Mouse (Mus musculus): Measurements from ENCODE around the gene Pepd. TPM values are rescaled to one million over a fixed set of nuclear protein-coding genes. Genes with fewer than 3 reads are reported as not detected.

Gene Pepd
- polyA plus RNA-seq, 1 experiment from 2014 or later = 73.9 TPM

DNA sequence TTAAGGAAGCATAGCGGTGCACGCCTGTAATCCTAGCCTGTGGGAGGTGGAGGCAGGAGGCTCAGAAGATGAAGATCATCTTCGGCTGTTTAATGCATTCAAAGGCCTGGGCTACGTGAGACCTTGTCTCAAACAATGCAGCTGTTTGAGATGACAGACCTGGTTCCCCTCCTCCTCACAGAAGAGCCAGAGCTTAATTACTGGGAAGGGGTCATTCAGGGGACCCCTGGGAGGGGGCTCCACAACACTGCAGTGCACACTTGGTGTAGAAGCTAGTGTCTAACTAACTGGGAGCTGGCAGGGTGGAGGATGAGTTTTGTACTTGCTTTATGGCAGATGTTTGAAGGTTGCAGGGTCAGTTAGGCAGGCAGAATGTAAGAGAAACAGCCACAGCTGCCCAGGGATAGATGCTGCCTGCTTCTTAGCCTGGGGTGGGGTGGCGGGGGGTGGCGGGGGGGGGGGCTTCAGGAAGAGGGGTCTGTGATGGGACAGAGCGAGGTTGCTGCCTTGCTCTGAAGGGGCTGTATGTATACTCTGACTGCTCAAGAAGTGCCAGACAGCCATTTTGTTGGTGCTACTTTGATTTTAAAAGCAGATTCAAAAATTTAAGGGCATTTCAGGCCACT, 26.6 kb downstream of the Pepd start:
- Histone ChIP-seq H3K27me3 (ENCODE audit: low read depth, poor library complexity, severe bottlenecking) (no peaks in the 10 kb centered on the region), H3K36me3 (peaks cover 46% of the 10 kb centered on the region), H3K4me3 (peak overlapping the region; percentile 16), H3K27ac (replicated peaks) (peak overlapping the region; percentile 89), H3K4me1 (peaks cover 38% of the 10 kb centered on the region), H3K9me3 (replicated peaks) (peaks cover 11% of the 10 kb centered on the region)
- WGBS = 26% methylated on average over 7 of the region's 7 CpGs
- no peak for DNase-seq (ENCODE audit: low spot score)

DNA sequence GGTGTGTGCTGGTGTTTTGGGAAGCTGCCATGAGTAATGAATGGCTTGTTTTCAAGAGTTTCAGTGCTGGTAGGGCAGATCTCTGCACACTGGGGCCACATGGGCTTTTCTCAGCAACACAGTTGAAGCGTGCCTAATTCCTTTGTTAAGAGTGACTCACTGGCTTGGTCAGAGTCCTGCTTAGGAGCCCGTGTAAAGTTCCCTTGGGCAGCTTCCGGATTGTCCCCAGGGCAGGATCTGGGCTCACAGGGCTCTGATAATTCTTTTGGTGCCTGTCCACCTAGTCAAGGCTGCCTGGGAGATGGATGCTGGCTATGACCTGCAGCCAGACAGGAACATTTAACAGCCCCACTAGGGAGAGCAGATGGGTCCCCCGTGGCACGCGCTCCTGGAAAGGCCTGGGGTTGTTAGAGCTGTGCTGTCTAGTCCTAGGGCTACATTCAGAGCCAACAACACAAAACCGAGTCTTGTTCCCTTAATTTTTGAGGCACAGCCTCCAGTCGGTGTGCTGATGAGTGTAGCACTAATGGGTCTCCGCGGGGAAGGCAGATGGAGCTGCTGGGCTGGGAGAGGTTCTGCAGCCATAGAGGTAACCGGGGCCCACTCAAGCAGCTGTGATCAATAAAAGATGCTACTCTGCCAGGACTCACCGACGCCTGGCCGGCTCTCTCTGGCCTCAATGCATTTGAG, 27.2 kb downstream of the Pepd start:
- Histone ChIP-seq H3K36me3 (peaks cover 47% of the 10 kb centered on the region), H3K27me3 (ENCODE audit: low read depth, poor library complexity, severe bottlenecking) (no peaks in the 10 kb centered on the region), H3K4me3 (peak overlapping the region; percentile 16), H3K9me3 (replicated peaks) (peaks cover 11% of the 10 kb centered on the region), H3K27ac (replicated peaks) (peak overlapping the region; percentile 89), H3K4me1 (peaks cover 38% of the 10 kb centered on the region)
- DNase-seq (ENCODE audit: low spot score) = peak; percentile 69
- WGBS = 30% methylated on average over 14 of the region's 14 CpGs

- H3K4me3 ChIP-seq = no peak overlapping the region
- 17% methylated on average over 7 of the region's 7 CpGs for WGBS
- H3K9me3 ChIP-seq (replicated peaks) = peaks cover 11% of the 10 kb centered on the region
- DNase-seq (ENCODE audit: low spot score) = peak; percentile 51
- H3K27ac ChIP-seq (replicated peaks) = peak overlapping the region; percentile 89
- H3K4me1 ChIP-seq = peaks cover 38% of the 10 kb centered on the region
- no peaks in the 10 kb centered on the region for H3K27me3 ChIP-seq (ENCODE audit: low read depth, poor library complexity, severe bottlenecking)
- H3K36me3 ChIP-seq = peaks cover 46% of the 10 kb centered on the region
These were observed 27.8 kb downstream of the Pepd start for GRCm38 (mm10) chr7:34939952-34940312.

- peaks cover 52% of the 10 kb centered on the region for H3K4me1 ChIP-seq
- WGBS = 77% methylated on average over 4 of the region's 4 CpGs
- H3K36me3 ChIP-seq = peaks cover 22% of the 10 kb centered on the region; the same call in 1 of the 2 replicates
These were observed 31.5 kb downstream of the Pepd start for GRCm38 (mm10) chr7:34943581-34944123.

GRCm38 (mm10) chr7:34946269-34946925, 34.2 kb downstream of the Pepd start:
- H3K27me3 ChIP-seq (ENCODE audit: low read depth, poor library complexity, severe bottlenecking) = no peaks in the 10 kb centered on the region
- peaks cover 22% of the 10 kb centered on the region; the same call in 1 of the 2 replicates for H3K36me3 ChIP-seq
- 56% methylated on average over 7 of the region's 7 CpGs for WGBS
- no peaks in the 10 kb centered on the region for H3K9me3 ChIP-seq (replicated peaks)
- H3K4me1 ChIP-seq = peaks cover 27% of the 10 kb centered on the region
- no peak overlapping the region for H3K4me3 ChIP-seq
- DNase-seq (ENCODE audit: low spot score) = peak; percentile 42
- H3K27ac ChIP-seq (replicated peaks) = peak overlapping the region; percentile 80

More at GRCm38 (mm10) chr7:34943581-34944123, 31.5 kb downstream of the Pepd start:
- Histone ChIP-seq H3K9me3 (replicated peaks) (no peaks in the 10 kb centered on the region), H3K4me3 (no peak overlapping the region), H3K27me3 (ENCODE audit: low read depth, poor library complexity, severe bottlenecking) (no peaks in the 10 kb centered on the region), H3K27ac (replicated peaks) (no peak overlapping the region)
- DNase-seq (ENCODE audit: low spot score) = no peak

DNA sequence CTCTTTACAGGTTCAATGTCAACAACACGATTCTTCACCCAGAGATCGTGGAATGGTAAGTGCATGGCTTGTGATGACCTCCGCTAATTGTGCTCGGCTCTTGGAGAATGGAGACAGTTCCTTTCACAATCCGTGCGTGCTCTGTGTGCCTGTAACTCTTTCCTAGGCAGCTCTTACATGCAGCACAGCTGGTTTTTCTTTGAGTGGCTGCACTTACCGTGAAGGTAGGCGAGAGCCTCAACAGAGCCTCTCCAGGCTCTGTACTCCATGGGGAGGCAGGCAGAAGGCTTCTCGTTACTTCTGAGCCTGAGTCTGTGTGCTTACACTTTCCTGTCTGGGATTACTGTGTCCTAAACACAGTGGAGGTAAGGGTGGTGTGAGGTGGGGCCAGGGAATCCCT, 42.4 kb downstream of the Pepd start:
- DNase-seq (ENCODE audit: low spot score) = no peak
- H3K4me1 ChIP-seq = peaks cover 3% of the 10 kb centered on the region; the same call in 1 of the 2 replicates
- 88% methylated on average over 9 of the region's 9 CpGs for WGBS
- no peaks in the 10 kb centered on the region for H3K27me3 ChIP-seq (ENCODE audit: low read depth, poor library complexity, severe bottlenecking)
- 0 out of 2 replicates have a peak overlapping the region, but pooled peaks have one; percentile 17 for H3K27ac ChIP-seq (replicated peaks)
- H3K4me3 ChIP-seq = no peak overlapping the region
- no peaks in the 10 kb centered on the region for H3K36me3 ChIP-seq
- H3K9me3 ChIP-seq (replicated peaks) = no peaks in the 10 kb centered on the region

- 91% methylated on average over 3 of the region's 3 CpGs for WGBS
- DNase-seq (ENCODE audit: low spot score) = no peak
- H3K27ac ChIP-seq (replicated peaks) = no peak overlapping the region
- H3K4me1 ChIP-seq = peaks cover 3% of the 10 kb centered on the region; the same call in 1 of the 2 replicates
- H3K4me3 ChIP-seq = no peak overlapping the region
- no peaks in the 10 kb centered on the region for H3K9me3 ChIP-seq (replicated peaks)
- H3K36me3 ChIP-seq = no peaks in the 10 kb centered on the region
- H3K27me3 ChIP-seq (ENCODE audit: low read depth, poor library complexity, severe bottlenecking) = no peaks in the 10 kb centered on the region
These were observed 43.1 kb downstream of the Pepd start for GRCm38 (mm10) chr7:34955295-34955694.

GRCm38 (mm10) chr7:34957138-34957537, 45.0 kb downstream of the Pepd start:
- Histone ChIP-seq H3K27ac (replicated peaks) (no peak overlapping the region), H3K4me1 (peaks cover 3% of the 10 kb centered on the region; the same call in 1 of the 2 replicates), H3K36me3 (no peaks in the 10 kb centered on the region), H3K27me3 (ENCODE audit: low read depth, poor library complexity, severe bottlenecking) (no peaks in the 10 kb centered on the region), H3K9me3 (replicated peaks) (no peaks in the 10 kb centered on the region), H3K4me3 (no peak overlapping the region)
- 89% methylated on average over 8 of the region's 8 CpGs for WGBS
- DNase-seq (ENCODE audit: low spot score) = no peak

DNA sequence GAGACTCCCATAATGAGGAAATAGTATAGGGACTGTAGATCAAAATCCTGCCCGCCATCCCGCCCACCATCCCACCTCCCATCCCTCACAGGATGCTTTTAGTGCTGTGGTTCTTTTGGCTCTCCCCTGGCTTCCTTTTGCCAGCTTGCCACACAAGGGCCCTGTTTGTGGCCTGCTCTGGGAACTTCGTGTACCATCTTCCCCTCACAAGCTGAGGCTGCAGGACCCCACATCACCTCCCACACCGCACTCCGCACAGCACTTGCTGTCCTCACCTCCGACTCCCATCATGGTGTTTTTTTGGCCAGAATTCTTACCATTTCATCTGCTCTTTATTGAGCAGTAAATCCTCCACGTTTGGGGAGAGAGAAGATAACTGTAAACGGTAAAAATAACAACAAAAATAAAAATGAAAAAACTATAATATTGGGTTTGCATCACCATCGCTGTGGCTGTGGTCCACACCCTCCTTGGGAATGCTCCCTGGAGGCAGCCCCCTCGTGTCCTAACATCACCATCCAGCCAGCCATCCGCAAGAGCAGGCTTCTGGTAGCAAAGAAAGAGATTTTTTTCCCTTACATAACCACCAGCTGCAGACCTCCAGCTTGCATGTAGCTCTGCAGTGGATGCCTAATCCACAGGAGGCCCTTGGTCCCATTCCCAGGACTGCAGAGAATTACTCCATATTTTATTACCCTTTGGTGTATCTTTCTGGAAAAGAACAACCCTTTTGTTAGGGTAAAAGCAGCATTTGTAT, 51.9 kb downstream of the Pepd start:
- Histone ChIP-seq H3K9me3 (replicated peaks) (no peaks in the 10 kb centered on the region), H3K4me3 (no peak overlapping the region), H3K36me3 (no peaks in the 10 kb centered on the region), H3K4me1 (peaks cover under 1% of the 10 kb centered on the region; the same call in 1 of the 2 replicates), H3K27me3 (ENCODE audit: low read depth, poor library complexity, severe bottlenecking) (no peaks in the 10 kb centered on the region), H3K27ac (replicated peaks) (no peak overlapping the region)
- WGBS = 90% methylated on average over 11 of the region's 11 CpGs
- DNase-seq (ENCODE audit: low spot score) = no peak

DNA sequence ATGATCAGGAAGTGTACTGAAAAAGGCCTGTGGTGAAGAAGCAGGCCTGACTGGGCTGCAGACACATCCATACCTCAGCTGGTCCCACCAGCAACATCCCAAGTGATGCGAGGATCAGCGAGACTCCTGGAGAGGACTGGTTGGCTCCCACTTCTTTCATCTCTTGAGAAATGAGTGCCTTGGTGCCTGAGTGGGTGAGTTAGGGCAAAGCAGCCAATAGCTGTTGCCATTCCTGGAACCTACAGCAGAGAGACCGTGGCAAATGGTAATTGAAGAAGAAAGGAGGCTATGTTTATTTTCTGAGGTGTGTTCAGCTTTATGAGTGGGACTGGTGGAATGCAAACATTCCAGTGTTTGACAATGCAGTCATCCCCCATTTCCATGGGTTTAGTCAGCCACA, 55.2 kb downstream of the Pepd start:
- Histone ChIP-seq H3K36me3 (peaks cover 21% of the 10 kb centered on the region), H3K4me3 (no peak overlapping the region), H3K9me3 (replicated peaks) (no peaks in the 10 kb centered on the region), H3K27me3 (ENCODE audit: low read depth, poor library complexity, severe bottlenecking) (no peaks in the 10 kb centered on the region), H3K4me1 (no peaks in the 10 kb centered on the region), H3K27ac (replicated peaks) (no peak overlapping the region)
- WGBS = 83% methylated on average over 3 of the region's 3 CpGs
- no peak for DNase-seq (ENCODE audit: low spot score)

GRCm38 (mm10) chr7:34968749-34969433, 56.7 kb downstream of the Pepd start:
- no peaks in the 10 kb centered on the region for H3K27me3 ChIP-seq (ENCODE audit: low read depth, poor library complexity, severe bottlenecking)
- H3K9me3 ChIP-seq (replicated peaks) = no peaks in the 10 kb centered on the region
- 87% methylated on average over 3 of the region's 3 CpGs for WGBS
- no peak for DNase-seq (ENCODE audit: low spot score)
- H3K4me3 ChIP-seq = no peak overlapping the region
- H3K36me3 ChIP-seq = peaks cover 21% of the 10 kb centered on the region
- 0 out of 2 replicates have a peak, but pooled peaks cover 7% of the 10 kb centered on the region for H3K4me1 ChIP-seq
- no peak overlapping the region for H3K27ac ChIP-seq (replicated peaks)

DNA sequence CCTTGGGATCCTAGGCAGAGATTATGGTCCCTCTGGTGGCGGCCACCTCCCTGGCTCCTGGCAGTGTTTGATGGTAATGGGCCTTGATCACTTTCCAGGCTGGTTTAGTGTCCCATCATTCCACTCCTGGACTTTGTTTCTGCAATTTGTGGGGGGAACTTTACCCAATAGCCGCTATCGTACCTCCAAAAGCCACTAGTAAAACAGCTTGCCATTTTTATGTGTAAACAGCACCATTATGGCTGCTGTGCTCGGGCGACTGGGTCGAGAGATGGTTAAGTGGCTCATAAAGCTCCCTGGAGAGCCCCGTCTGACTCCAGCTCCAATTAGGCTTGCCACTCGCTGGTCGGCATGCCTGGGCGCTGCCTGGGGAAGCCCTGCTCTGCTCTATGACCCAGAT, 59.6 kb downstream of the Pepd start:
- DNase-seq (ENCODE audit: low spot score) = no peak
- no peak overlapping the region for H3K4me3 ChIP-seq
- 0 out of 2 replicates have a peak, but pooled peaks cover 7% of the 10 kb centered on the region for H3K4me1 ChIP-seq
- WGBS = 85% methylated on average over 10 of the region's 10 CpGs
- H3K36me3 ChIP-seq = peaks cover 21% of the 10 kb centered on the region
- no peaks in the 10 kb centered on the region for H3K9me3 ChIP-seq (replicated peaks)
- no peak overlapping the region for H3K27ac ChIP-seq (replicated peaks)
- no peaks in the 10 kb centered on the region for H3K27me3 ChIP-seq (ENCODE audit: low read depth, poor library complexity, severe bottlenecking)
